Mouse (Mus musculus) ES-E14 (cell line): Measurements from ENCODE around the gene Tango2. TPM values are rescaled to one million over a fixed set of nuclear protein-coding genes. Genes with fewer than 3 reads are reported as not detected.

Experiments used
- DNase-seq: peaks from one replicate; pipeline ENCODE4 v3.0.0-alpha.2; 2013; ENCODE audit warnings: low read depth, low spot score
- H3K27ac ChIP-seq: 2 replicates; pipeline ENCODE4 v1.5.1; 2012; ENCODE audit warnings: low read depth, mild to moderate bottlenecking, low read length, moderate library complexity, mixed read lengths; ENCODE audit not compliant: poor library complexity, insufficient read depth, severe bottlenecking
- H3K36me3 ChIP-seq: 2 replicates; pipeline ENCODE4 v1.6.1; 2012; ENCODE audit warnings: mild to moderate bottlenecking, low read length, moderate library complexity, mixed read lengths; ENCODE audit not compliant: control insufficient read depth, poor library complexity, insufficient read depth, severe bottlenecking
- H3K4me1 ChIP-seq, 2 experiments: fragments of 150-350 bp in 1 of 2; sonication (generic) in 1 of 2; 2 replicates each; pipeline ENCODE4 v1.6.1; 2012; ENCODE audit warnings: low read length in 2 of 2, mild to moderate bottlenecking in 1 of 2, mixed read lengths in 1 of 2; ENCODE audit not compliant: control insufficient read depth in 2 of 2, insufficient read depth in 2 of 2, poor library complexity in 1 of 2
- H3K4me3 ChIP-seq, 2 experiments: fragments of 150-350 bp in 1 of 2; sonication (generic) in 1 of 2; 2 replicates each; pipeline ENCODE4 v1.5.1; 2012; ENCODE audit warnings: low read length in 2 of 2, low read depth in 1 of 2, mild to moderate bottlenecking in 1 of 2, mixed read lengths in 1 of 2; ENCODE audit not compliant: insufficient read depth in 1 of 2, poor library complexity in 1 of 2, severe bottlenecking in 1 of 2
- H3K9ac ChIP-seq: 2 replicates; pipeline ENCODE4 v1.6.1; 2012; ENCODE audit warnings: low read depth, mild to moderate bottlenecking, low read length, mixed read lengths; ENCODE audit not compliant: poor library complexity, insufficient read depth, severe bottlenecking
- H3K9me3 ChIP-seq: fragments of 150-350 bp; sonication (generic); 2 replicates; pipeline ENCODE4 v1.6.1; 2012; ENCODE audit warnings: low read depth, mild to moderate bottlenecking, low read length; ENCODE audit not compliant: control insufficient read depth, insufficient read depth
- CHD2 ChIP-seq: IDR thresholded peaks from 2 replicates; pipeline ENCODE4 v1.6.1; 2014; ENCODE audit warnings: mild to moderate bottlenecking, low read depth, low read length, inconsistent platforms
- HCFC1 ChIP-seq: IDR thresholded peaks from 2 replicates; pipeline ENCODE4 v1.6.1; 2012; ENCODE audit warnings: low read length, inconsistent platforms, borderline replicate concordance; ENCODE audit not compliant: insufficient read depth
- MAFK ChIP-seq: IDR thresholded peaks from 2 replicates; pipeline ENCODE4 v1.6.1; 2014; ENCODE audit warnings: mild to moderate bottlenecking, low read depth, low read length, inconsistent platforms; ENCODE audit not compliant: insufficient read depth
- ZC3H11A ChIP-seq: IDR thresholded peaks from 2 replicates; pipeline ENCODE4 v1.6.1; 2012; ENCODE audit warnings: low read depth, mild to moderate bottlenecking, inconsistent platforms, low read length, borderline replicate concordance
- ZNF384 ChIP-seq: IDR thresholded peaks from 2 replicates; pipeline ENCODE4 v1.6.1; 2012; ENCODE audit warnings: low read depth, low read length, inconsistent platforms
- in situ Hi-C, 2 experiments: fragments of 600-800 bp; cut with MboI; formaldehyde crosslinking; loops; one replicate each; pipeline ENCODE4 v1.15.1; 2025; ENCODE audit warnings: low sequenced_read_pairs in 2 of 2, inconsistent platforms in 1 of 2; ENCODE audit not compliant: unreplicated experiment in 2 of 2
- total RNA-seq: library from RNA; depleted of rRNA; stranded (reverse); fragments of 300-350 nt; gene quantifications from 2 replicates; pipeline ENCODE4 v1.2.3, GENCODE M21; 2012

Gene Tango2
- total RNA-seq, 1 experiment, result 10.0 TPM

- no peak overlapping the region for H3K9ac ChIP-seq
- no peak for DNase-seq
- no peaks in the 10 kb centered on the region for H3K9me3 ChIP-seq
- no peak overlapping the region for H3K27ac ChIP-seq
- H3K4me3 ChIP-seq, result no peak overlapping the region
- no peaks in the 10 kb centered on the region for H3K36me3 ChIP-seq
- no peaks in the 10 kb centered on the region for H3K4me1 ChIP-seq
- in situ Hi-C loops, result no loop called here
- TF ChIP-seq HCFC1 (no peak), MAFK (no peak), ZNF384 (no peak), ZC3H11A (no peak), CHD2 (no peak)
Observed at GRCm38 (mm10) chr16:18337261-18337660, 10.6 kb downstream of the Tango2 start.

GRCm38 (mm10) chr16:18335981-18336380 lies 11.9 kb downstream of the Tango2 start:
- Histone ChIP-seq H3K27ac (no peak overlapping the region), H3K4me1 (no peaks in the 10 kb centered on the region), H3K9ac (no peak overlapping the region), H3K9me3 (no peaks in the 10 kb centered on the region), H3K36me3 (no peaks in the 10 kb centered on the region), H3K4me3 (no peak overlapping the region)
- TF ChIP-seq ZNF384 (no peak), HCFC1 (no peak), MAFK (no peak), CHD2 (no peak), ZC3H11A (no peak)
- in situ Hi-C loops, result no loop called here
- no peak for DNase-seq

GRCm38 (mm10) chr16:18333976-18334375 lies 13.9 kb downstream of the Tango2 start:
- in situ Hi-C loops, result no loop called here
- no peak for DNase-seq
- no peak for TF ChIP-seq MAFK
- TF ChIP-seq ZC3H11A, result no peak
- no peak for TF ChIP-seq ZNF384
- TF ChIP-seq CHD2, result no peak
- TF ChIP-seq HCFC1, result no peak

GRCm38 (mm10) chr16:18328524-18328923 lies 19.4 kb downstream of the Tango2 start:
- H3K27ac ChIP-seq, result no peak overlapping the region
- no peaks in the 10 kb centered on the region for H3K9me3 ChIP-seq
- in situ Hi-C loops, result no loop called here
- no peak overlapping the region for H3K9ac ChIP-seq
- DNase-seq, result no peak
- H3K36me3 ChIP-seq, result no peaks in the 10 kb centered on the region
- TF ChIP-seq HCFC1 (no peak), MAFK (no peak), CHD2 (no peak), ZNF384 (no peak), ZC3H11A (no peak)
- H3K4me1 ChIP-seq, result peaks cover 0 to 10% of the 10 kb centered on the region in 2 experiments; a peak in 1 of 4 replicates
- no peak overlapping the region for H3K4me3 ChIP-seq

More at GRCm38 (mm10) chr16:18333976-18334375, 13.9 kb downstream of the Tango2 start:
- Histone ChIP-seq H3K4me1 (no peaks in the 10 kb centered on the region), H3K36me3 (no peaks in the 10 kb centered on the region), H3K9ac (no peak overlapping the region), H3K27ac (no peak overlapping the region), H3K4me3 (no peak overlapping the region), H3K9me3 (no peaks in the 10 kb centered on the region)

GRCm38 (mm10) chr16:18327936-18328335 lies 20.0 kb downstream of the Tango2 start:
- H3K9me3 ChIP-seq, result no peaks in the 10 kb centered on the region
- H3K4me3 ChIP-seq, result no peak overlapping the region
- H3K36me3 ChIP-seq, result no peaks in the 10 kb centered on the region
- TF ChIP-seq MAFK (no peak), ZC3H11A (no peak), ZNF384 (no peak)
- H3K9ac ChIP-seq, result no peak overlapping the region
- in situ Hi-C loops, result no loop called here
- peaks cover 0 to 10% of the 10 kb centered on the region in 2 experiments; a peak in 1 of 4 replicates for H3K4me1 ChIP-seq
- H3K27ac ChIP-seq, result no peak overlapping the region
- no peak for DNase-seq
